Mouse (Mus musculus) embryonic facial prominence, embryonic 11.5 days (tissue): ENCODE data around the gene Utrn. TPM values are rescaled to one million over a fixed set of nuclear protein-coding genes. Genes with fewer than 3 reads are reported as not detected.

ENCODE experiments used
- ATAC-seq: fragments of 200-750 bp; cut with Nextera tagmentation; replicated peaks from 2 replicates; pipeline ENCODE4 v1.8.0; 2017; ENCODE audit warnings: low read depth; ENCODE audit not compliant: insufficient number of reproducible peaks, low FRiP score, low TSS enrichment
- DNase-seq: peaks from one replicate; pipeline ENCODE4 v3.0.0-alpha.2; 2015; ENCODE audit warnings: low spot score
- H3K27ac ChIP-seq: fragments of 300-500 bp; sonication (generic); replicated peaks from 2 replicates; pipeline ENCODE4 v1.5.1; 2014; ENCODE audit warnings: mild to moderate bottlenecking, low read depth, low read length, control low read depth
- H3K27me3 ChIP-seq: fragments of 300-500 bp; sonication (generic); 2 replicates; pipeline ENCODE4 v1.6.1; 2014; ENCODE audit warnings: mild to moderate bottlenecking, low read length, moderate library complexity, mixed read lengths; ENCODE audit not compliant: control insufficient read depth, insufficient read depth
- H3K36me3 ChIP-seq: fragments of 300-500 bp; sonication (generic); replicated peaks from 2 replicates; pipeline ENCODE4 v1.6.1; 2014; ENCODE audit warnings: low read depth, mild to moderate bottlenecking, low read length, moderate library complexity, mixed read lengths; ENCODE audit not compliant: control insufficient read depth, insufficient read depth
- H3K4me1 ChIP-seq: fragments of 300-500 bp; sonication (generic); 2 replicates; pipeline ENCODE4 v1.6.1; 2014; ENCODE audit warnings: low read length, mixed read lengths; ENCODE audit not compliant: control insufficient read depth, insufficient read depth
- H3K4me2 ChIP-seq: fragments of 300-500 bp; sonication (generic); 2 replicates; pipeline ENCODE4 v1.6.1; 2014; ENCODE audit warnings: low read depth, mild to moderate bottlenecking, control low read depth, low read length, moderate library complexity
- H3K4me3 ChIP-seq: fragments of 300-500 bp; sonication (generic); 2 replicates; pipeline ENCODE4 v1.5.1; 2014; ENCODE audit warnings: low read depth, low read length, control low read depth
- H3K9ac ChIP-seq: fragments of 300-500 bp; sonication (generic); replicated peaks from 2 replicates; pipeline ENCODE4 v1.6.1; 2014; ENCODE audit warnings: mild to moderate bottlenecking, control low read depth, low read length
- H3K9me3 ChIP-seq: fragments of 300-500 bp; sonication (generic); replicated peaks from 2 replicates; pipeline ENCODE4 v1.6.1; 2016; ENCODE audit warnings: mild to moderate bottlenecking, low read length, inconsistent platforms, mixed read lengths; ENCODE audit not compliant: control insufficient read depth
- WGBS: fragments of 180-500 bp; shearing (Covaris S2); extraction: QIAGEN DNeasy Blood & Tissue Kit; methylation state at CpG from one replicate; pipeline ENCODE4 v1.1.7; 2014; 5-methylcytosine and 5-hydroxymethylcytosine counted together
- polyA plus RNA-seq: library from polyadenylated mRNA; unstranded; fragments of >200 nt; fragmentation: Nextera tagmentation; extraction: Ambion mirVana; gene quantifications from 2 replicates; pipeline ENCODE4 v1.2.1, GENCODE M21; 2014

Utrn gene
- polyA plus RNA-seq, 1 experiment from 2014 or later = 47.4 TPM

- Histone ChIP-seq H3K4me2 (no peak overlapping the region), H3K9ac (no peak overlapping the region), H3K27ac (no peak overlapping the region), H3K4me1 (no peaks in the 10 kb centered on the region), H3K27me3 (no peaks in the 10 kb centered on the region), H3K9me3 (no peaks in the 10 kb centered on the region), H3K36me3 (no peaks in the 10 kb centered on the region), H3K4me3 (no peak overlapping the region)
- 18% methylated on average over 5 of the region's 5 CpGs for WGBS
- no peak for ATAC-seq
- DNase-seq = no peak
Measured at GRCm38 (mm10) chr10:12549261-12549660, 319.9 kb downstream of the Utrn start.

GRCm38 (mm10) chr10:12548616-12549084, 320.5 kb downstream of the Utrn start:
- peak overlapping the region; percentile 71 for H3K4me2 ChIP-seq
- DNase-seq (peak; percentile 75), ATAC-seq (peak; percentile 73)
- no peaks in the 10 kb centered on the region for H3K9me3 ChIP-seq
- peak overlapping the region; percentile 30 for H3K4me3 ChIP-seq
- WGBS = 0% methylated on average over 13 of the region's 13 CpGs
- no peaks in the 10 kb centered on the region for H3K36me3 ChIP-seq
- H3K9ac ChIP-seq = peak overlapping the region; percentile 58
- 0 out of 2 replicates have a peak overlapping the region, but pooled peaks have one; percentile 1 for H3K27ac ChIP-seq
- H3K4me1 ChIP-seq = no peaks in the 10 kb centered on the region
- no peaks in the 10 kb centered on the region for H3K27me3 ChIP-seq

- DNase-seq (no peak), ATAC-seq (no peak)
- Histone ChIP-seq H3K9ac (peak overlapping the region; percentile 51), H3K4me2 (peak overlapping the region; percentile 27), H3K9me3 (no peaks in the 10 kb centered on the region), H3K27ac (no peak overlapping the region), H3K4me1 (no peaks in the 10 kb centered on the region), H3K27me3 (no peaks in the 10 kb centered on the region), H3K36me3 (no peaks in the 10 kb centered on the region), H3K4me3 (peak overlapping the region; percentile 14; the same call in 1 of the 2 replicates)
- 18% methylated on average over 6 of the region's 6 CpGs for WGBS
Measured at GRCm38 (mm10) chr10:12547037-12547625, 322.0 kb downstream of the Utrn start.

- no peaks in the 10 kb centered on the region for H3K27me3 ChIP-seq
- H3K9ac ChIP-seq = no peak overlapping the region
- H3K4me2 ChIP-seq = no peak overlapping the region
- DNase-seq (no peak), ATAC-seq (no peak)
- no peaks in the 10 kb centered on the region for H3K36me3 ChIP-seq
- H3K4me1 ChIP-seq = no peaks in the 10 kb centered on the region
- 72% methylated on average over 2 of the region's 2 CpGs for WGBS
- H3K4me3 ChIP-seq = no peak overlapping the region
- no peaks in the 10 kb centered on the region for H3K9me3 ChIP-seq
- no peak overlapping the region for H3K27ac ChIP-seq
Measured at GRCm38 (mm10) chr10:12545440-12545839, 323.7 kb downstream of the Utrn start.

GRCm38 (mm10) chr10:12541757-12542156, 327.4 kb downstream of the Utrn start:
- no peak overlapping the region for H3K4me2 ChIP-seq
- H3K4me3 ChIP-seq = no peak overlapping the region
- H3K4me1 ChIP-seq = no peaks in the 10 kb centered on the region
- 82% methylated on average over 1 of the region's 1 CpGs for WGBS
- H3K27ac ChIP-seq = no peak overlapping the region
- no peak overlapping the region for H3K9ac ChIP-seq
- DNase-seq = no peak
- no peak for ATAC-seq
- no peaks in the 10 kb centered on the region for H3K27me3 ChIP-seq
- H3K9me3 ChIP-seq = no peaks in the 10 kb centered on the region
- no peaks in the 10 kb centered on the region for H3K36me3 ChIP-seq

- Histone ChIP-seq H3K9ac (no peak overlapping the region), H3K27ac (no peak overlapping the region), H3K4me2 (no peak overlapping the region), H3K4me1 (no peaks in the 10 kb centered on the region), H3K4me3 (no peak overlapping the region), H3K9me3 (no peaks in the 10 kb centered on the region), H3K36me3 (no peaks in the 10 kb centered on the region), H3K27me3 (no peaks in the 10 kb centered on the region)
- 97% methylated on average over 1 of the region's 1 CpGs for WGBS
- ATAC-seq (no peak), DNase-seq (no peak)
Measured at GRCm38 (mm10) chr10:12535272-12535671, 333.9 kb downstream of the Utrn start.

GRCm38 (mm10) chr10:12534801-12535200, 334.4 kb downstream of the Utrn start:
- WGBS = 64% methylated on average over 3 of the region's 3 CpGs
- Histone ChIP-seq H3K27me3 (no peaks in the 10 kb centered on the region), H3K4me2 (no peak overlapping the region), H3K4me1 (no peaks in the 10 kb centered on the region), H3K4me3 (no peak overlapping the region), H3K9ac (no peak overlapping the region), H3K36me3 (no peaks in the 10 kb centered on the region), H3K9me3 (no peaks in the 10 kb centered on the region), H3K27ac (no peak overlapping the region)
- DNase-seq (no peak), ATAC-seq (no peak)

- WGBS = 91% methylated on average over 3 of the region's 3 CpGs
- no peaks in the 10 kb centered on the region for H3K9me3 ChIP-seq
- no peaks in the 10 kb centered on the region for H3K27me3 ChIP-seq
- H3K9ac ChIP-seq = no peak overlapping the region
- H3K36me3 ChIP-seq = no peaks in the 10 kb centered on the region
- H3K4me2 ChIP-seq = no peak overlapping the region
- no peak for ATAC-seq
- H3K27ac ChIP-seq = no peak overlapping the region
- no peak for DNase-seq
- no peak overlapping the region for H3K4me3 ChIP-seq
- H3K4me1 ChIP-seq = no peaks in the 10 kb centered on the region
Measured at GRCm38 (mm10) chr10:12534301-12534700, 334.9 kb downstream of the Utrn start.
